Mouse (Mus musculus): ENCODE measurements around the gene Grin2c. TPM values are rescaled to one million over a fixed set of nuclear protein-coding genes. Genes with fewer than 3 reads are reported as not detected.

Grin2c gene
- polyA plus RNA-seq, 1 experiment: 0.13 TPM

DNA sequence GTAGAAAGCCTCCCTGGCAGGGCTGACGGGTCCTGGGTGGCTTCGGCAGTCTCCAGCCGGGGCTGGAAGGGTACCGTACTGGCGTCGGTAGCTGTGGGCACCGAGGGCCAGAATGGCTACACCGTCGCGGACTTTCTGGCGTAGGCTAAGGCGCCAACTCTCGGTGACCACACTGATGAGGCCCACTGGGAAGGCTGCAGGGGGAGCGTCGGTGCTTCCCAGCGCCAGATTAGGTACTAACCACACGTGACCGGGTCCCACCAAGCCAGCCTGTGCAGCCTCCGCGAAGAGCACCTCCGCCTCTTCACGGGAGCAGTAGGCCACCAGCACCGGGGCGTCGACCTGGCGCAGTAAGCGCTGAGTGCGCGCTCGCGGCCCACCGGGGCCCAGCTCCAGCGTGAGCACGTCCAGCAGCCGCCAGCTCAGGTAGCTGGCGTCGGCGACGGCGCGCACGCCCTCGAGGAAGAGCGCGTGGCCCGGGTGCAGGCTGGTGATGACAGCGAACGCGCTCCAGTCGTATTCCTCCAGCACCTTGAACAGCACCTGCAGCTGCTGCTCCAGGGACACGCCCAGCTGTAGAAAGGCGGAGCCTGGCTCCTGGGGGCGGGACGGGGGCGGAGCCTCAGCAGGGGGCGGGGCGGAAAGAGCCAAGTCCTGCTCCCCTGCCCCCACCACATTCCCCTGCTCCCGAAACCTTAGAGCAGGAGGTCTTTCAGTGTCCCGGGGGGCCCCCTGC lies 9.1 kb downstream of the Grin2c start:
- H3K27me3 ChIP-seq (ENCODE audit: control insufficient read depth, insufficient read depth, low read length, poor library complexity, severe bottlenecking): no peaks in the 10 kb centered on the region; the same call in 1 of the 2 replicates
- H3K36me3 ChIP-seq (ENCODE audit: control insufficient read depth, insufficient read depth, low read length, poor library complexity, severe bottlenecking): no peaks in the 10 kb centered on the region
- H3K9ac ChIP-seq (ENCODE audit: low read depth, poor library complexity, severe bottlenecking): no peak overlapping the region
- TF ChIP-seq POLR2A (IDR thresholded peaks at IDR 0.05; ENCODE audit: insufficient read depth, low read length) (no peak), CTCF (IDR thresholded peaks at IDR 0.05; ENCODE audit: low read depth, low read length) (no peak), EP300 (IDR thresholded peaks at IDR 0.05; ENCODE audit: insufficient read depth, low read depth, low read length) (no peak)
- H3K27ac ChIP-seq (ENCODE audit: insufficient read depth, low read length): no peak overlapping the region
- 0 out of 2 replicates have a peak overlapping the region, but pooled peaks have one; percentile 15 for H3K4me3 ChIP-seq (ENCODE audit: low read depth, low read length)
- no peaks in the 10 kb centered on the region for H3K9me3 ChIP-seq (replicated peaks; ENCODE audit: control insufficient read depth, insufficient read depth, low read length, poor library complexity, severe bottlenecking)
- no peaks in the 10 kb centered on the region for H3K4me1 ChIP-seq (ENCODE audit: control insufficient read depth, insufficient read depth, low read length)

- Histone ChIP-seq H3K4me1 (ENCODE audit: control insufficient read depth, insufficient read depth, low read length) (peaks cover 12% of the 10 kb centered on the region), H3K9ac (ENCODE audit: low read depth, poor library complexity, severe bottlenecking) (no peak overlapping the region), H3K36me3 (ENCODE audit: control insufficient read depth, insufficient read depth, low read length, poor library complexity, severe bottlenecking) (no peaks in the 10 kb centered on the region), H3K27ac (ENCODE audit: insufficient read depth, low read length) (no peak overlapping the region), H3K4me3 (ENCODE audit: low read depth, low read length) (no peak overlapping the region), H3K9me3 (replicated peaks; ENCODE audit: control insufficient read depth, insufficient read depth, low read length, poor library complexity, severe bottlenecking) (no peaks in the 10 kb centered on the region), H3K27me3 (ENCODE audit: control insufficient read depth, insufficient read depth, low read length, poor library complexity, severe bottlenecking) (no peaks in the 10 kb centered on the region; the same call in 1 of the 2 replicates)
- TF ChIP-seq POLR2A (IDR thresholded peaks at IDR 0.05; ENCODE audit: insufficient read depth, low read length) (no peak), EP300 (IDR thresholded peaks at IDR 0.05; ENCODE audit: insufficient read depth, low read depth, low read length) (no peak), CTCF (IDR thresholded peaks at IDR 0.05; ENCODE audit: low read depth, low read length) (no peak)
Measured at GRCm38 (mm10) chr11:115251258-115251657, 15.8 kb downstream of the Grin2c start.

GRCm38 (mm10) chr11:115250405-115251090 lies 16.5 kb downstream of the Grin2c start:
- H3K9ac ChIP-seq (ENCODE audit: low read depth, poor library complexity, severe bottlenecking): peak overlapping the region; percentile 56
- no peaks in the 10 kb centered on the region for H3K36me3 ChIP-seq (ENCODE audit: control insufficient read depth, insufficient read depth, low read length, poor library complexity, severe bottlenecking)
- no peak overlapping the region for H3K27ac ChIP-seq (ENCODE audit: insufficient read depth, low read length)
- no peaks in the 10 kb centered on the region for H3K9me3 ChIP-seq (replicated peaks; ENCODE audit: control insufficient read depth, insufficient read depth, low read length, poor library complexity, severe bottlenecking)
- peak overlapping the region; percentile 41 for H3K4me3 ChIP-seq (ENCODE audit: low read depth, low read length)
- H3K27me3 ChIP-seq (ENCODE audit: control insufficient read depth, insufficient read depth, low read length, poor library complexity, severe bottlenecking): no peaks in the 10 kb centered on the region; the same call in 1 of the 2 replicates
- H3K4me1 ChIP-seq (ENCODE audit: control insufficient read depth, insufficient read depth, low read length): peaks cover 13% of the 10 kb centered on the region
- no peak for TF ChIP-seq EP300 (IDR thresholded peaks at IDR 0.05; ENCODE audit: insufficient read depth, low read depth, low read length)
- no peak for TF ChIP-seq POLR2A (IDR thresholded peaks at IDR 0.05; ENCODE audit: insufficient read depth, low read length)
- TF ChIP-seq CTCF (IDR thresholded peaks at IDR 0.05; ENCODE audit: low read depth, low read length): no peak

- no peaks in the 10 kb centered on the region; the same call in 1 of the 2 replicates for H3K27me3 ChIP-seq (ENCODE audit: control insufficient read depth, insufficient read depth, low read length, poor library complexity, severe bottlenecking)
- no peak for TF ChIP-seq POLR2A (IDR thresholded peaks at IDR 0.05; ENCODE audit: insufficient read depth, low read length)
- TF ChIP-seq CTCF (IDR thresholded peaks at IDR 0.05; ENCODE audit: low read depth, low read length): no peak
- H3K36me3 ChIP-seq (ENCODE audit: control insufficient read depth, insufficient read depth, low read length, poor library complexity, severe bottlenecking): no peaks in the 10 kb centered on the region
- H3K9ac ChIP-seq (ENCODE audit: low read depth, poor library complexity, severe bottlenecking): peak overlapping the region; percentile 56
- peak overlapping the region; percentile 41 for H3K4me3 ChIP-seq (ENCODE audit: low read depth, low read length)
- H3K27ac ChIP-seq (ENCODE audit: insufficient read depth, low read length): no peak overlapping the region
- H3K4me1 ChIP-seq (ENCODE audit: control insufficient read depth, insufficient read depth, low read length): peaks cover 13% of the 10 kb centered on the region
- H3K9me3 ChIP-seq (replicated peaks; ENCODE audit: control insufficient read depth, insufficient read depth, low read length, poor library complexity, severe bottlenecking): no peaks in the 10 kb centered on the region
Measured at GRCm38 (mm10) chr11:115249721-115250404, 17.2 kb downstream of the Grin2c start.

DNA sequence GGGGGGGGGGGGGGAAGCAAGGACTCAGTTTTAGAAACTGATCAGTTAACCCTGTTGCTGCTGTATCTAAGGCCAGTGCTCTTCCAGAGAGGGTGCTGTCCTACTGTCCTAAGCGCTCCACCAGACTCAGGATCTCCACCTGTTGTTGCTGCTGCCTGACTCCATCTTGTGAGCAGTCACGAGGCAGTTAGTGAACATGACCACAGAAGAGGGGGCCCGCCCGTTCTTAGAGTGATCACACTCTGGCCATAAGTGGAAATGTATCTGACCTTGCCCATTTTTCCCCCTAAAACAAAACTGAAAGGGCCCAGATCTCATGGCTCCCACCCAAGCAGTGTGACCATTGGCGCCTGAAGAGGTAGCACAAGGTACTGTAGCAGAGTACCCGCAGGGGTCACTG lies 19.1 kb downstream of the Grin2c start:
- Histone ChIP-seq H3K9me3 (replicated peaks; ENCODE audit: control insufficient read depth, insufficient read depth, low read length, poor library complexity, severe bottlenecking) (no peaks in the 10 kb centered on the region), H3K4me1 (ENCODE audit: control insufficient read depth, insufficient read depth, low read length) (peaks cover 13% of the 10 kb centered on the region), H3K27ac (ENCODE audit: insufficient read depth, low read length) (no peak overlapping the region)

More for the DNA sequence above, 19.1 kb downstream of the Grin2c start:
- no peak overlapping the region for H3K9ac ChIP-seq (ENCODE audit: low read depth, poor library complexity, severe bottlenecking)
- TF ChIP-seq CTCF (IDR thresholded peaks at IDR 0.05; ENCODE audit: low read depth, low read length) (no peak), EP300 (IDR thresholded peaks at IDR 0.05; ENCODE audit: insufficient read depth, low read depth, low read length) (no peak), POLR2A (IDR thresholded peaks at IDR 0.05; ENCODE audit: insufficient read depth, low read length) (no peak)
- no peak overlapping the region for H3K4me3 ChIP-seq (ENCODE audit: low read depth, low read length)
- no peaks in the 10 kb centered on the region; the same call in 1 of the 2 replicates for H3K27me3 ChIP-seq (ENCODE audit: control insufficient read depth, insufficient read depth, low read length, poor library complexity, severe bottlenecking)
- H3K36me3 ChIP-seq (ENCODE audit: control insufficient read depth, insufficient read depth, low read length, poor library complexity, severe bottlenecking): 0 out of 2 replicates have a peak, but pooled peaks cover 2% of the 10 kb centered on the region

Data from ES-Bruce4 (cell line).